Mouse (Mus musculus) kidney, adult 2 months (tissue): Measurements from ENCODE around the gene Gsk3a.

Source experiments
- CTCF ChIP-seq: fragments of 200-500 bp; conservative IDR thresholded peaks from 2 replicates; pipeline ENCODE4 v1.5.1; 2011; ENCODE audit warnings: low read depth, mild to moderate bottlenecking, control low read depth, low read length, moderate library complexity, mixed read lengths; ENCODE audit not compliant: insufficient read depth, insufficient read length
- POLR2A ChIP-seq: fragments of 200-500 bp; IDR thresholded peaks from one replicate; pipeline ENCODE4 v1.6.1; 2011; ENCODE audit warnings: low read depth, low read length, control low read depth

GRCm38 (mm10) chr7:25274571-25274970, 36.9 kb upstream of the Gsk3a start:
- TF ChIP-seq POLR2A (no peak), CTCF (no peak)
